Mouse (Mus musculus): Measurements from ENCODE around the gene Pbx1. TPM values are rescaled to one million over a fixed set of nuclear protein-coding genes. Genes with fewer than 3 reads are reported as not detected.

Pbx1 gene
- 226 TPM for polyA plus RNA-seq (2014; fragmentation: Illumina TruSeq; extraction: RNeasy Lipid Tissue Mini Kit (QIAGEN cat#74804))

DNA sequence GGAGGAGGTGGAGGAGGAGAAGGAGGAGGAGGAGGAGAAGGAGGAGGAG lies at the start of gene Pbx1:
TSS of gene Pbx1 (minus strand) at position 39 of the 49 bp plus-strand sequence.

